Mouse (Mus musculus): ENCODE results near the gene Lacc1.

DNA sequence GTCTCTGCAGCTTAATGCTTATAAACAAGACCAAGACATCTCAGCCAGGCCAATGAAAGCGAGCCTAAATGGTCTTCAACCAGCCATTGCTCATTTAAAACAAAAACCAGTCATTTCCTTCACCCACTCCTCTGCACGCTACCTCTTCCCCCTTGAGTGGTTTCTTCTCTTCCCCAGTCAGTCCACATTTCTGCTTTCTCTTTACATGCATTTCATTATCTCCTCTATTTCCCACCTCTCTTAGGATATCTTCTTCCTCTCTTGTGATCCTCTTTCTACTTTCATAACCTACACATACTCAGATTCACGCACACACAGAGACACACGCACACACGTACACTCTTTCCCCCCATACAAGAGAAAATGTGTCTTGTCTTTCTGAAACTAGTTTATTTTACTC lies 44.5 kb upstream of the Lacc1 start:
- TF ChIP-seq POLR2A (IDR thresholded peaks at IDR 0.05; ENCODE audit: insufficient read depth, low read length) = no peak
- TF ChIP-seq CTCF (IDR thresholded peaks at IDR 0.05; ENCODE audit: low read depth, low read length) = no peak

Measured in ES-Bruce4 (cell line).